Mouse (Mus musculus) urinary bladder, postnatal 25 days (tissue): ENCODE measurements around the gene Apba3.
A peak's percentile ranks its signal among the peaks of the same experiment; 100 is the strongest.

Experiments
- DNase-seq: peaks from one replicate; pipeline ENCODE4 v3.0.0; 2022; ENCODE audit warnings: low spot score

Gene Apba3

GRCm38 (mm10) chr10:81252424-81253419 lies 14.0 kb upstream of the Apba3 start, which contains the start of gene Matk:
Matk (plus strand) TSS chr10:81252935.
- DNase-seq, result no peak

- no peak for DNase-seq
Observed at GRCm38 (mm10) chr10:81254886-81255285, 11.9 kb upstream of the Apba3 start.

- no peak for DNase-seq
Observed at GRCm38 (mm10) chr10:81257158-81258039, 9.4 kb upstream of the Apba3 start.

- DNase-seq, result no peak
Observed at GRCm38 (mm10) chr10:81259225-81259884, 7.4 kb upstream of the Apba3 start.

GRCm38 (mm10) chr10:81261025-81261424 lies 5.7 kb upstream of the Apba3 start:
- DNase-seq, result no peak

GRCm38 (mm10) chr10:81265540-81265939 lies 1.2 kb upstream of the Apba3 start:
- no peak for DNase-seq

GRCm38 (mm10) chr10:81268056-81268455 lies 1.3 kb downstream of the Apba3 start:
- peak; percentile 72 for DNase-seq

GRCm38 (mm10) chr10:81268643-81269412 lies 2.1 kb downstream of the Apba3 start:
- DNase-seq, result no peak

- no peak for DNase-seq
Observed at GRCm38 (mm10) chr10:81272356-81272755, 5.6 kb downstream of the Apba3 start.

GRCm38 (mm10) chr10:81273842-81274241 lies 7.1 kb downstream of the Apba3 start:
- DNase-seq, result no peak

- no peak for DNase-seq
Observed at GRCm38 (mm10) chr10:81277676-81278075, 10.9 kb downstream of the Apba3 start.

- no peak for DNase-seq
Observed at GRCm38 (mm10) chr10:81279496-81279895, 12.7 kb downstream of the Apba3 start.

- DNase-seq, result no peak
Observed at GRCm38 (mm10) chr10:81284189-81284588, 17.4 kb downstream of the Apba3 start.

GRCm38 (mm10) chr10:81284719-81285118 lies 18.0 kb downstream of the Apba3 start:
- DNase-seq, result no peak

- peak; percentile 94 for DNase-seq
Observed at GRCm38 (mm10) chr10:81285694-81286450, 19.1 kb downstream of the Apba3 start.

GRCm38 (mm10) chr10:81286586-81286985 lies 19.8 kb downstream of the Apba3 start:
- peak; percentile 56 for DNase-seq

- peak; percentile 63 for DNase-seq
Observed at GRCm38 (mm10) chr10:81287513-81288157, 20.9 kb downstream of the Apba3 start.

- DNase-seq, result no peak
Observed at GRCm38 (mm10) chr10:81288601-81289000, 21.8 kb downstream of the Apba3 start.

GRCm38 (mm10) chr10:81289278-81289677 lies 22.5 kb downstream of the Apba3 start:
- DNase-seq, result peak; percentile 62

GRCm38 (mm10) chr10:81289811-81290210 lies 23.1 kb downstream of the Apba3 start:
- peak; percentile 52 for DNase-seq
